Mouse (Mus musculus) stomach, postnatal 0 days (tissue): ENCODE measurements at regions not wholly inside any gene's neighbourhood (a gene's known extent, or its start where the extent isn't known, plus 50 kb on each side); places are given as distances from the start of the nearest gene placed in this dataset.

Experiments
- ATAC-seq: fragments of 200-750 bp; cut with Nextera tagmentation; 2 replicates; pipeline ENCODE4 v1.8.0; 2017; ENCODE audit not compliant: low FRiP score, low TSS enrichment
- DNase-seq: peaks from one replicate; pipeline ENCODE4 v3.0.0-alpha.2; 2016; ENCODE audit warnings: low spot score
- H3K27ac ChIP-seq: fragments of 300-500 bp; sonication (generic); replicated peaks from 2 replicates; pipeline ENCODE4 v1.5.1; 2014; ENCODE audit warnings: mild to moderate bottlenecking, control low read depth
- H3K27me3 ChIP-seq: fragments of 300-500 bp; sonication (generic); 2 replicates; pipeline ENCODE4 v1.6.1; 2014; ENCODE audit warnings: low read length; ENCODE audit not compliant: control insufficient read depth, insufficient read depth
- H3K36me3 ChIP-seq: fragments of 300-500 bp; sonication (generic); 2 replicates; pipeline ENCODE4 v1.6.1; 2014; ENCODE audit warnings: low read length, mixed read lengths; ENCODE audit not compliant: control insufficient read depth, insufficient read depth
- H3K4me1 ChIP-seq: fragments of 300-500 bp; sonication (generic); replicated peaks from 2 replicates; pipeline ENCODE4 v1.6.1; 2014; ENCODE audit warnings: antibody characterized with exemption; ENCODE audit not compliant: control insufficient read depth, insufficient read depth
- H3K4me2 ChIP-seq: fragments of 300-500 bp; sonication (generic); replicated peaks from 2 replicates; pipeline ENCODE4 v1.6.1; 2014; ENCODE audit warnings: low read depth, mild to moderate bottlenecking, control low read depth, moderate library complexity
- H3K4me3 ChIP-seq: fragments of 300-500 bp; sonication (generic); 2 replicates; pipeline ENCODE4 v1.5.1; 2014; ENCODE audit warnings: low read depth, low read length, control low read depth
- H3K9ac ChIP-seq: fragments of 300-500 bp; sonication (generic); 2 replicates; pipeline ENCODE4 v1.6.1; 2014; ENCODE audit warnings: mild to moderate bottlenecking, low read length, control low read depth, mixed read lengths
- H3K9me3 ChIP-seq: fragments of 300-500 bp; sonication (generic); 2 replicates; pipeline ENCODE4 v1.6.1; 2016; ENCODE audit warnings: low read length; ENCODE audit not compliant: control insufficient read depth
- CTCF ChIP-seq: IDR thresholded peaks from 2 replicates; pipeline ENCODE4 v1.5.1; 2016; ENCODE audit warnings: antibody characterized with exemption, low read depth, mild to moderate bottlenecking, moderate library complexity
- EP300 ChIP-seq: optimal IDR thresholded peaks from 2 replicates; pipeline ENCODE3; 2016; ENCODE audit warnings: antibody characterized with exemption
- WGBS: fragments of 180-500 bp; shearing (Covaris S2); extraction: QIAGEN DNeasy Blood & Tissue Kit; methylation state at CpG from one replicate; pipeline ENCODE4 v1.1.7; 2014; 5-methylcytosine and 5-hydroxymethylcytosine counted together

GRCm38 (mm10) chr12:71623271-71623670, 207.6 kb upstream of the Daam1 start:
- no peak overlapping the region for H3K9ac ChIP-seq
- no peaks in the 10 kb centered on the region for H3K9me3 ChIP-seq
- TF ChIP-seq EP300 (no peak), CTCF (no peak)
- no peaks in the 10 kb centered on the region for H3K36me3 ChIP-seq
- 67% methylated on average over 5 of the region's 5 CpGs for WGBS
- H3K27ac ChIP-seq: no peak overlapping the region
- no peak overlapping the region for H3K4me3 ChIP-seq
- H3K4me1 ChIP-seq: no peaks in the 10 kb centered on the region
- DNase-seq (no peak), ATAC-seq (no peak)
- H3K4me2 ChIP-seq: no peak overlapping the region
- no peaks in the 10 kb centered on the region for H3K27me3 ChIP-seq

GRCm38 (mm10) chr12:71624076-71624475, 206.8 kb upstream of the Daam1 start:
- Histone ChIP-seq H3K9me3 (no peaks in the 10 kb centered on the region), H3K4me2 (no peak overlapping the region), H3K4me1 (no peaks in the 10 kb centered on the region), H3K36me3 (no peaks in the 10 kb centered on the region), H3K27ac (no peak overlapping the region), H3K4me3 (no peak overlapping the region), H3K27me3 (no peaks in the 10 kb centered on the region), H3K9ac (no peak overlapping the region)
- TF ChIP-seq EP300: no peak
- no peak for TF ChIP-seq CTCF
- DNase-seq (no peak), ATAC-seq (no peak)
- 53% methylated on average over 8 of the region's 8 CpGs for WGBS

GRCm38 (mm10) chr12:71624676-71625075, 206.2 kb upstream of the Daam1 start:
- DNase-seq: no peak
- Histone ChIP-seq H3K9ac (no peak overlapping the region), H3K4me3 (no peak overlapping the region), H3K4me1 (no peaks in the 10 kb centered on the region), H3K9me3 (no peaks in the 10 kb centered on the region), H3K4me2 (no peak overlapping the region), H3K36me3 (no peaks in the 10 kb centered on the region), H3K27ac (no peak overlapping the region), H3K27me3 (no peaks in the 10 kb centered on the region)
- WGBS: 58% methylated on average over 6 of the region's 6 CpGs
- ATAC-seq: no peak
- no peak for TF ChIP-seq CTCF
- TF ChIP-seq EP300: no peak

GRCm38 (mm10) chr12:71625115-71625514, 205.8 kb upstream of the Daam1 start:
- 71% methylated on average over 4 of the region's 4 CpGs for WGBS
- no peak for ATAC-seq
- Histone ChIP-seq H3K9me3 (no peaks in the 10 kb centered on the region), H3K4me3 (no peak overlapping the region), H3K36me3 (no peaks in the 10 kb centered on the region), H3K27me3 (no peaks in the 10 kb centered on the region), H3K4me2 (no peak overlapping the region), H3K9ac (no peak overlapping the region), H3K27ac (no peak overlapping the region), H3K4me1 (no peaks in the 10 kb centered on the region)
- no peak for DNase-seq
- no peak for TF ChIP-seq EP300
- TF ChIP-seq CTCF: no peak

GRCm38 (mm10) chr12:71626801-71627200, 204.1 kb upstream of the Daam1 start:
- TF ChIP-seq CTCF: no peak
- no peak for TF ChIP-seq EP300
- H3K9ac ChIP-seq: no peak overlapping the region
- H3K4me2 ChIP-seq: no peak overlapping the region
- H3K27me3 ChIP-seq: no peaks in the 10 kb centered on the region
- no peak overlapping the region for H3K4me3 ChIP-seq
- ATAC-seq (peak; percentile 85), DNase-seq (no peak)
- H3K4me1 ChIP-seq: no peaks in the 10 kb centered on the region
- H3K36me3 ChIP-seq: no peaks in the 10 kb centered on the region
- 43% methylated on average over 4 of the region's 4 CpGs for WGBS
- peak overlapping the region; percentile 67 for H3K27ac ChIP-seq
- H3K9me3 ChIP-seq: no peaks in the 10 kb centered on the region

- Histone ChIP-seq H3K4me2 (no peak overlapping the region), H3K4me1 (no peaks in the 10 kb centered on the region), H3K9me3 (no peaks in the 10 kb centered on the region), H3K36me3 (no peaks in the 10 kb centered on the region), H3K9ac (no peak overlapping the region), H3K27ac (peak overlapping the region; percentile 53; the same call in 1 of the 2 replicates), H3K27me3 (no peaks in the 10 kb centered on the region), H3K4me3 (no peak overlapping the region)
- WGBS: 57% methylated on average over 17 of the region's 17 CpGs
- ATAC-seq: no peak
- no peak for DNase-seq
- TF ChIP-seq CTCF (no peak), EP300 (no peak)
Observed at GRCm38 (mm10) chr12:71627421-71628339, 203.2 kb upstream of the Daam1 start.
